Mouse (Mus musculus) brown adipose tissue, adult 24 weeks (tissue): Measurements from ENCODE around the gene Enpp1. TPM values are rescaled to one million over a fixed set of nuclear protein-coding genes. Genes with fewer than 3 reads are reported as not detected.

Experiments
- H3K27ac ChIP-seq: fragments of 200-500 bp; replicated peaks from 2 replicates; pipeline ENCODE4 v1.5.1; 2012; ENCODE audit warnings: low read depth, mild to moderate bottlenecking, low read length
- H3K4me1 ChIP-seq: fragments of 200-500 bp; 2 replicates; pipeline ENCODE4 v1.6.1; 2012; ENCODE audit warnings: low read length, mixed read lengths; ENCODE audit not compliant: control insufficient read depth, insufficient read depth, insufficient read length
- H3K4me3 ChIP-seq: fragments of 200-500 bp; 2 replicates; pipeline ENCODE4 v1.5.1; 2012; ENCODE audit warnings: low read depth, mild to moderate bottlenecking, low read length, moderate library complexity; ENCODE audit not compliant: insufficient read depth
- polyA plus RNA-seq: library from polyadenylated mRNA; stranded (reverse); fragments of >200 nt; gene quantifications from 2 replicates; pipeline ENCODE4 v1.2.4, GENCODE M21; 2012; ENCODE audit not compliant: missing spikeins, insufficient read depth, insufficient read length

Gene Enpp1
- polyA plus RNA-seq, 1 experiment = 0.52 TPM

DNA sequence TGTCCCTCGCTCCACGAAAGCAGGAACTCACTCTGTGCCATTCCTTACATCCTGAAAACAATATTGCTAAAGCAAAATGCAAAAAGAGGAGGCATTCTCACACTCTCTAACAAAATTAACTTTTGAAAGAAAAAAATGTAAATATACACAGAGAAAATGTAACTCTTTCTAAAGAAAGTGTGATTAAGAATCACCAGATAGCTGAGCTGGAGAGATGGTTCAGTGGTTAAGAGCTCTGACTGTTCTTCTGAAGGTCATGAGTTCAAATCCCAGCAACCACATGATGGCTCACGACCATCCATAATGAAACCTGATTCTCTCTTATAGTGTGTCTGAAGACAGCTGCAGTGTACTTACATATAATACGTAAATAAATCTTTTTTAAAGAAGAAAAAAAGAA, 7.4 kb upstream of the Enpp1 start:
- Histone ChIP-seq H3K4me1 (no peaks in the 10 kb centered on the region), H3K4me3 (no peak overlapping the region), H3K27ac (no peak overlapping the region)

DNA sequence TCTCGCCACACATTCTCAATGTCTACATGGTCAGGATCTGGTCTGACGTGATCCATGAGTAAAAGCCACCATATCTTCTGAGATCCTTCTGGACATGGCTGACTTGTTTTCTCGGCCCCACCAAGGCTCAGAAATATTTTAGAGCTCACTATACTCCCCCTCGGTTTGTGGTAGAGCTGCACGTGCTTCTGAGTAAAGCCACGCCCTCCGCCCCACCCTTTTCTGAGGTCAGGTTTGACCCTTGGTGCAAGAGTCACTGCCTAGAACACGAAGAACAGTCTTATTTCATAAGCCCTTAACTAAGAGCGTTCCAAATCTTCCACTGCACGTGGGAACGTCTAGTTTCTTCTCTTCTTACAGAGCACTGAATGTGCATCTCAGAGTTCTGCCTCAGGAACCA, 6.8 kb upstream of the Enpp1 start:
- Histone ChIP-seq H3K4me3 (no peak overlapping the region), H3K27ac (no peak overlapping the region), H3K4me1 (no peaks in the 10 kb centered on the region)

DNA sequence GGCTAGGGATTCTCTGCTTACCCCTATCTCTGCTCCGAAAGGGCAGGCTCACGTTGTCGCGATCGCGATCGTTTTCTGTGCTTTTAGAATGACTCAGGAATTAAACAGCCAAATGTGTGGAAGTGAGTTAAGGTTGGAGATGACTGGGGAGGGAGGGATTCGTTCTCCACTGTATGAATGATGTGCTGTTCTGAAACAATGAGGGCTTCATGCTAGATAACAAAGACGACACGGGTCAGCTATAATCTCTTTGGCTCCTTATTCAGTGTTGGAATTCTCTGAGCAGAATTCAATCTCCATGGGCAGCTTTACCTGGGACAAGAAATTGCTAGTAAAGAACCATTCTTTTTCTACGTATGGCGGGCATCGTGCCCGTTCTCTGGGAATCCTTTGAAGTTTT, 6.1 kb upstream of the Enpp1 start:
- Histone ChIP-seq H3K4me1 (no peaks in the 10 kb centered on the region), H3K27ac (no peak overlapping the region), H3K4me3 (no peak overlapping the region)

DNA sequence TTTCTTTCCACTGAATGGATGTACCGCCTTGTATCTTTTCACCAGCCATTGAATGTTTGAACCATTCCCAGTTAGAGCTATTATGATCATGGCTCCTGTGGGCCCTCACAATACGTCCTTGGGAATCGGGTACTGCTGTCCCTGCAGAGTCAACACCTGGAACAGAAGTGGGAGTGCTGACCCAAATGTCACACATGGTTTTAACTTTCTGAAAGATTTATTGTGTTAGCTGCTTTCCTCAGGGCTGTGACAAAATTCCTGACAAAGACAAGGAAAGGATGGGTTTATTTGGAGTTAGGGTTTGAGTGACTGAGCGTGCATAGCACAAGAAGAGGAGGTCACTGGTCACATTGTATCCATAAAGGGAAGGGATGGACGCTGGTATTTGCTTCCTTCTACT, 4.3 kb upstream of the Enpp1 start:
- H3K4me1 ChIP-seq = no peaks in the 10 kb centered on the region

DNA sequence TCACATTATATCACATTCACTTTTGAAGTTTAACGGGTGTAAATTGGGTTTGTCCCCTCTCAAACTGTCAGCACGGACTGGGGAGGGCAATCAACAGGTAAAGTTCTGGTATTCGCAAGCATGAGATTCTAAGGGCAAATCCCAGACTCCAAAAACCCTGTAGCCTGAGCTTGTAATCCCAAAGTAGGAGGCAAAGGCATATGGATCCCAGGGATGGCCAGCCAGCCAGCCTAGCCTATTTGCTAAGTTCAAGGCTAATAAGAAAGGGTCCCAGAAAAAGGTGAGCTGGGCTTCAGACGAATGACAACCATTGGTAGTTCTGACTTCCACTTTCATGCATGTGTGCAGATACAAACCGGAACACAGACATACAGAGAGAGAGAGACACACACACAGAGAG, 942 bp upstream of the Enpp1 start:
- H3K4me1 ChIP-seq = no peaks in the 10 kb centered on the region
- no peak overlapping the region for H3K4me3 ChIP-seq
- H3K27ac ChIP-seq = no peak overlapping the region

More for the DNA sequence above, 4.3 kb upstream of the Enpp1 start:
- no peak overlapping the region for H3K4me3 ChIP-seq
- H3K27ac ChIP-seq = no peak overlapping the region

DNA sequence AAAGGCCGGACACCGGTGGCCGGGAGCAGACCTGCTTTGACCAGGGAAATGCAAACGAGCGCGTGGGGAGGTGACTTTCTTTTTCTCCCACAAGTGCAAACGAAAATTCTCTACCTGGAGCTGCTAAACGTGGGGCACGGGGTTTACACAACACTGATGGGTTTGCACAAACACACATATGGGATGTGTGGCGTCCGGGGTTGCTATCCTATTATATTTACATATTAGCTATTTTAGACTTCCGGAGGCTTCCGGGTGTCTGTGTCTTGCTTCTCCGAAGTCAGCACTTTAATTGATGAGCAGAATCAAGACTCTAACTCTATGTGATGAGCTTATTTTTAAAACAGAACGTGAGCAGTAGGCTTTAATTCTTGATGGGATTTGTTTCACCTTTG, 405 bp upstream of the Enpp1 start:
- peak overlapping the region; percentile 70 for H3K4me3 ChIP-seq
- 0 out of 2 replicates have a peak overlapping the region, but pooled peaks have one; percentile 22 for H3K27ac ChIP-seq
- H3K4me1 ChIP-seq = no peaks in the 10 kb centered on the region

DNA sequence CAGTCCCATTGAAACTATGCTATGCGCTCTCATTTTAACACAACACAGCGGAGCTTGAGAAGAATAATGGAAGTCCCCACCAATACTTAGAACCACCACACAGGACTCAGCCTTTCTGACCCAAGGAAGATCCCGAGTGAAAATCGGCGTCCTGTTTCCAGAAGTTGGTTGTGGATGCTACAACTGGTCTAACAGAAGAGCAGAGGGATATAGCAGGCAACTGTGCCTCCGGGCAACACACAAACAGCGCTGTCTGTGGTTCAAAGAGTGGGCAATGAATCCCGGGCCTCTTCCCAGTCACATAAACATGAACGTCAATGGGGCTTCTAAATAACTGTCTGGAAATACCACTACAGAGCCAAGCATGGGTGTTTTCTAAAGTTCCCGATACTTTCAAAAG, 888 bp downstream of the Enpp1 start:
- H3K4me3 ChIP-seq = peak overlapping the region; percentile 70
- no peak overlapping the region for H3K27ac ChIP-seq
- H3K4me1 ChIP-seq = no peaks in the 10 kb centered on the region

DNA sequence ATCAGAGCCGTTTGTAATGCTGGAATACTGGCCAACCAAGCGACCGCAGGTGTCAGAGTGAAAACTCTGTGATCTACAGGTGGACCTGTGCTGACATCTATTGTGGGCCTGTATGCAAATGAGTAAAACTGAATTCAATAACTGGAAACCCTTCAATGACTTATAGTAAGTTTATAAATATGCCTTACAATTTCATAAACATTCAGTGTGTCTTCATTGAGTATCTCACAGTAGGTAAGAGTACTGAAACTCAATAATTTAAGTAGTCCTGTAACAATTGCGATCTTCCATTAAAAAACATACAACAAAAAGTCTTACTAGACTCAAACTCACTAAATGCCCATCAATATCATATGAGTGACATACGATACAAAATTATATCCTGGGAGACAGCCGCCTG, 1.6 kb downstream of the Enpp1 start:
- no peaks in the 10 kb centered on the region for H3K4me1 ChIP-seq
- no peak overlapping the region for H3K4me3 ChIP-seq

DNA sequence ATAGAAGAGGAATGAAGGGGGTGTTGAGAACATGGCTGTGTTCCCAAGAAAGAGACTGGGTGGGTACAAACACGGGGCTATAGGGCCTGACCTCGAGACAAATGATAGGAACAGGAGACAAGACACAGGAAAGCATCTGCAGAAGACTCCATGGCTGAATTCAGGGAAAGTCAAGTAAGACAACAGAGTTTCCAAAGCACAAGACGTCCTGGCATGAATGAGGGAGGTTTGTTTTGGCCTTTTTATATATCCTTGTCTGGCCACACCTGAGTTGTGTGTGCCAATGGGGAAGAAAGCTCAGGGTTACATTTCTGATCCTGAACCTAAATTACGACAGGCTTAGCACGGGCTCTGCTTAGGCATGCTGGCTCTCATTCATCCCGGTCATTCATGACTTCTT, 4.2 kb downstream of the Enpp1 start:
- Histone ChIP-seq H3K4me1 (no peaks in the 10 kb centered on the region), H3K4me3 (no peak overlapping the region), H3K27ac (no peak overlapping the region)

More for the DNA sequence above, 1.6 kb downstream of the Enpp1 start:
- no peak overlapping the region for H3K27ac ChIP-seq

DNA sequence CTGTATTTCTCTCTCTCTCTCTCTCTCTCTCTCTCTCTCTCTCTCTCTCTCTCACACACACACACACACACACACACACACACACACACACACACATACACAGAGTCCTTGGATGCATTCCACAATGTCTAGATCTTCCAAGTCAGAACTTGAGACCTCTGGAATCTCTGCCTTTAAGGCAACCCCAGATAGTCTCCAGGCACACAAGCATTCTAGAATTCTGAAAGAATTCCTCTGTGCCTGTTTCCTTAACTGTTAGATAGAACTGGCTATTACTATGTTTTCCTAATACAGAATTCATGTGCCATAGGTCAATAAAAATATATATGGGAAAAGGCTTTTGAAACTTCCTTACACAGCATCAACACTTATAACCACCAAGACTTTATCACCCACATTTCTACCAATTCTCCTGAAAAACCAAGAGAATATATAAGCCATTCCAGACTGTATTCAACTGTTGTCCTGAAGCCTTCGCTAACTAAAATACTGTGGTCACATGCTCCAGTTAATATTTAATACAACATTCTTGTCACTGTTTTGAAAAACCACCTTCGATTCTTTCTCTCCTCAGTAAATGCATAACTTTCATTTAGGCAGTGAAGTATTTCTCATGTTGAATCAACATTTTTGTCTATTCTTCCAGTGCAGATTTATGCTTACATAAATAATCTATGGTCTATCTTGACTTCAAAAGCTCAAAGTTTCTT, 5.4 kb downstream of the Enpp1 start:
- Histone ChIP-seq H3K27ac (no peak overlapping the region), H3K4me3 (no peak overlapping the region), H3K4me1 (no peaks in the 10 kb centered on the region)

DNA sequence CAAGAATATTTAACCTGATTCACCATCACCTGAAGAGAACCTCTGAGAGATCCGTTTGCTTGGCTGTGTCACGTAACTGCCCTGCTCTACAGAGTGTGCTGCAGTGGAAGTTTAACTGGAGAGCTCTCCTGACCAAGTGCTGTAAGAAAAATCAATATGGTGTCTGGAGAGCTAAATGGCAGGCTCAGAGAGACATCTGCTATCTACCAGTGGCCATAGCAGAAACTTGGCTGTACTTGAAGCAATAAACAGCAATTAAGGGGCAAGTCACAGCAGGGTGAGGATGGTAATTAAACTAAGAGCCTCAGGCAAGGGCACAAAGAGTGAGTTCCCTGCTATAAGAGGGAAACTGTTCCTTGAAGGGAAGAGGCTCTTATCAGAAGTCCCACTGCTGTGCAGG, 9.3 kb downstream of the Enpp1 start:
- Histone ChIP-seq H3K4me1 (no peaks in the 10 kb centered on the region), H3K27ac (no peak overlapping the region), H3K4me3 (no peak overlapping the region)

DNA sequence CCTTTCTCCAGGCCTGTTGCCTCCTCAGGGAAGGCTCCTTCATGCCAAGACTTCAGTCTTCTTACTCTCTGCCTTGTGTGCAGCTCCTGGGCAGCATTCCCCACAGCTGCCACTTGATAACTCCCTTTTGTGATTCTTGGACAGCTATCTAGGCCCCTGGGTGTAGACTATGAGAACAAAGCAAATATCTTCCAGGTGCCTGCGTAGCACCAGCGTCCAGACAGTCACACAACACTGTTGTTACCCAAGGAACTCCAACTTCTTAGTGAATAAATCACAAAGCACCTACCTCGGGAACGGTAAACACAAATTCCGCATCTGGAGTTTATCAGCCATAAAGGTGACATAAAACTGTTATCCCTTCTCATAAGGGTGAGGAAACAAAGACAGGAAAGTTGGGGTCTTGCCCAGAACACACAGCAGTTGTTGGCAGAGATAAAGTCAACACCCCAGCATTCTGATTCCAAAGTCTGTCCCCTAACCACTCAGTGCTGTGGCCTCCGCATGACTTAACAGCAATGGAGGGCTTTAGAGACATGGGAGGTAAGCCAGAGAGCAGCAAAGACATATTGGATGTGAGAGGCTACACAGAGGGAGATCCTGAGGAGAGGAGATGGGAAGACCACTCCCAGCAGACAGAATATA, 13.7 kb downstream of the Enpp1 start:
- H3K4me1 ChIP-seq = no peaks in the 10 kb centered on the region
- H3K27ac ChIP-seq = no peak overlapping the region
- no peak overlapping the region for H3K4me3 ChIP-seq

DNA sequence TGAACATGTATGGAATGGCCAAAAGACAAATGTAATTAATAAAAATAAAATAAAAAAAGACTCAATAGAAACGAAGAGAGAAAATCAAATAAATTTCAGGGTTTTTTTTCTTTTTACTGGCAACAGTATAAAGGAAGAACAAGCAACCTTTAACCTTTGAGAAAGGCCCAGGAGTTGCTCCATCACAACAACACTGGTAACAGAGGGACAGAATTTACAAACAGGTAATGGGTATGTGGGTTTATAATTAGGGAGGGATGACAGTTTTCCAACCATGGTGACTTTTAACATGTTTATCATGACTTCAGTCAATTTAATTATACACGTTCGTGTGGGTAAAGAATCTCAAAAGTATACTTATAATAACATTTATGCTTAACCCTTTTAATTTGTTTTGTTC, 15.2 kb downstream of the Enpp1 start:
- no peak overlapping the region for H3K4me3 ChIP-seq
- no peaks in the 10 kb centered on the region for H3K4me1 ChIP-seq
- no peak overlapping the region for H3K27ac ChIP-seq

DNA sequence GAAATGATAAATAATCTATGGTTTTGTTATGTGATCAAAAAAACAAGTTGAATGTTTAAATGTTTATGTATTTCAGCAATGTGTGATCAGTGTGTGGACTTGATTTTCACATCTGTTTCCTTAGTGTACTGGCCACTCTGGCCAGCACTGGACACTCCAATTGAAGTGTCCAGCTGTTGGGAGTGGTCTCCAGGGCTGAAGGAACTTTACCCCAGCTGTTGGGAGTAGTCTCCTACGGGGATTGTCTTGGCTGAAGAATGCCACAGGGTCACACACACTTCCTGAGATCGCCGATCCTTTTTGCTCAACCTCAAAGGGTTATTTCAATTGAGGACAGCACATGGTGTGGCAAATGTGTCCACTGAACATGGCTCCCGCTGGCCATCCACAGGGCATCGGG, 16.2 kb downstream of the Enpp1 start:
- Histone ChIP-seq H3K4me1 (no peaks in the 10 kb centered on the region), H3K27ac (no peak overlapping the region), H3K4me3 (no peak overlapping the region)

DNA sequence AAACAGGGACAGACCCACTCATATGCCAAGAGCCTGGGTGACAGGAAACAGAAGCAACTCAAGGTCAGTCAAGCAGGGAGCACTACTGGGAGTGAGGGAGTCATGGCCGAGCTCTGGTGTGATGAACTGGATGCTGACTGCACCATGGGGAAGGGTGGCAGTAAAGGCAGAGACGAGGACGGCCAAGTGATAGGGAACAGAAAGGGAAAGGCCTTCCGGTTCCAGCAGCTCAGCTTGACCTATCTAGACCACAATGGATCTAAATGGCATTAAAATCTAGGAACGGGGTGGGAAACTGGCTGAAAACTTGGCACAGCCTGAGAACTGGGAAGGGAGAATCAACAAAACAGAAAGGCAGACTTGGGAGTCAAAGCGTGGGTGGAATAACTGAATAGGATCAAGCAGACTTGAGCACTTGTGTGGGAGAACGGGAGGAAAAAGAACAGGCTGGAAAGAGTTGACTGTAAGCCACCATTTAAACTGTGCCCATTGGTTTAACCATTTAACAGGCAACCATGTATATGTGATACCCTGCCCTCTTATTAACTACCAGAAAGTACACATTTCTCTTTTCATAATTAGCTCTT, 29.3 kb downstream of the Enpp1 start:
- no peak overlapping the region for H3K4me3 ChIP-seq
- H3K27ac ChIP-seq = no peak overlapping the region
- no peaks in the 10 kb centered on the region for H3K4me1 ChIP-seq

DNA sequence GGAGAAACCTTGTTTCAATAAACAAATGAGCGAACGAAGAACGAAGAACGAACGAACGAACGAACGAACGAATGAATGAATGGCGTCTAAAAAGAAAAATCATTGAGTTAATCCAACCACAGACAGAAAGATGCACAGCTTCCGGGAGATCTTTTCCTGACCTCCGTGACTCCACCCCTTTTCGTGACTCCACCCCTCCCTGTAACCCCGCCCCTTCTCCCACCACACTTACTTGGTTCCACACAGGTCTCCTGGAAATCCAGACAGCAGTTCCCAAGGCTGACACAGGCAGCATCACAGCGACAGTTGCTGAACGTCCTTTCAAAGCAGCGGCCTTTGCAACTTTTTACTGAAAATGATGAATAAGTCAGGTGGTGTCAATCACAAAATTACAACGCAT, 34.3 kb downstream of the Enpp1 start:
- no peak overlapping the region for H3K27ac ChIP-seq
- H3K4me1 ChIP-seq = no peaks in the 10 kb centered on the region
- no peak overlapping the region for H3K4me3 ChIP-seq
